Mouse (Mus musculus) cortical plate, adult 2 months (tissue): ENCODE measurements around the gene Gm10135. TPM values are rescaled to one million over a fixed set of nuclear protein-coding genes. Genes with fewer than 3 reads are reported as not detected.
A peak's percentile ranks its signal among the peaks of the same experiment; 100 is the strongest.

Experiments
- H3K27ac ChIP-seq: fragments of 200-500 bp; 2 replicates; pipeline ENCODE4 v1.5.1; 2012; ENCODE audit warnings: low read length, control low read depth, inconsistent platforms; ENCODE audit not compliant: insufficient read depth
- H3K4me1 ChIP-seq: fragments of 200-500 bp; 2 replicates; pipeline ENCODE4 v1.6.1; 2011; ENCODE audit warnings: low read length; ENCODE audit not compliant: control insufficient read depth, insufficient read depth
- H3K4me3 ChIP-seq: fragments of 200-500 bp; 2 replicates; pipeline ENCODE4 v1.5.1; 2011; ENCODE audit warnings: mild to moderate bottlenecking, low read length, control low read depth; ENCODE audit not compliant: insufficient read depth
- CTCF ChIP-seq: fragments of 200-500 bp; IDR thresholded peaks from 2 replicates; pipeline ENCODE4 v1.5.1; 2011; ENCODE audit warnings: mild to moderate bottlenecking, control low read depth, low read length; ENCODE audit not compliant: insufficient read depth; ENCODE audit errors: extremely low read depth
- POLR2A ChIP-seq: fragments of 200-500 bp; IDR thresholded peaks from 2 replicates; pipeline ENCODE4 v1.6.1; 2011; ENCODE audit warnings: mild to moderate bottlenecking, low read length, control low read depth; ENCODE audit not compliant: insufficient read depth; ENCODE audit errors: extremely low read depth
- polyA plus RNA-seq: library from polyadenylated mRNA; depleted of rRNA; stranded (reverse); fragments of >200 nt; gene quantifications from 2 replicates; pipeline ENCODE4 v1.2.3, GENCODE M21; 2012; rRNA removed

Gene Gm10135
- polyA plus RNA-seq, 1 experiment: not detected

DNA sequence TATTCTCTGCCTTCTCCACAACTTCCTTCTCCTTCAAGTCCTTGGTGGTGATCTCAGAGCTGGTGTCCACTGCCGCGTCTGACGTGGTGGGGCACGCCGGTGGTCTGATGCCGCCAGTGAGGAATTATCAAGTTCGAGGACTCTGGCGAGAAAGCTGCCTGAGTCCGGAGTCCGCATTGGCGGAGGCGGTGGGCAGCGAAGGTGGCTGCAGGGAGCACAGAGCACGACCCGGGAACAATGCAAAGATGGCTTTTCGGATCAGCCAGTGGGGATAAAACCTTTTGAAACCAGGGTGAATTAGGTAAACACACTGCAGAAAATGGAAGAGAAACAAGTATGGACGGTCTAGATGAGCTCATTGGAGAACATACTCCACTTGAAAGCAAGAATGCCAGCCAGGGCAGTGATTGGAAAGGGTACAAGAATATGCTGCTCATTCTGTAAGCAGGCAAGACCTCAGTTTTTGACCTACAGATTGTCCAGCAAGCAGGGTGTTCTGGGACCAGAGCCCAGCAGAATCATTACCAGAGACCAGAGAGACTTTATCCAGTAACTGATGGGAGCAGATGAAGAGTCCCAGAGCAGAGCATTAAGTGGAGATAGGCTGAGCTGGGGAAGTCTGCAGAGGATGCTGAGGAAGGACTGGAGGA, 41.4 kb downstream of the Gm10135 start:
- no peak overlapping the region for H3K4me3 ChIP-seq
- H3K4me1 ChIP-seq: peaks cover 1% of the 10 kb centered on the region; the same call in 1 of the 2 replicates
- no peak overlapping the region for H3K27ac ChIP-seq
- TF ChIP-seq POLR2A: no peak
- no peak for TF ChIP-seq CTCF

DNA sequence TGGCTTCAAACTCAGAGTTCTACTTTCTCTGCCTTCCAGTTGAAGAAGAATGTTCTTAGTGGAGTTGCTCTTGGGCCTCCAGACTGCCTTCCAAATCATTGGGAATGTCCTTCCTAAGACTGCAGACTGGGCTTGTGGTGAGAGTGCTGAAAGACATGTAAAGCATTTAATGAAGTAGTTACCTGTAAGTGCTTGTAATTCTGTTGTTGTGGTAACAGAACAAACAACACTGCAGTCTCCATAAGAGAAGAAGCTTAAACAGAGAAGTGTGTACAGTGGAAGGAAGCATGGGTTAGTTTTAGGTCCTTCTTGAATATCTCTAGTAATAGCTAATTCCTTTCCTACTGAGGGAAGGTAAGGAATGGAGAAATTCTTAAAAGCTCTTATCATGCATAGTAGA, 47.4 kb downstream of the Gm10135 start:
- TF ChIP-seq POLR2A (no peak), CTCF (no peak)
- peaks cover 6% of the 10 kb centered on the region for H3K4me1 ChIP-seq
- no peak overlapping the region for H3K27ac ChIP-seq
- no peak overlapping the region for H3K4me3 ChIP-seq

DNA sequence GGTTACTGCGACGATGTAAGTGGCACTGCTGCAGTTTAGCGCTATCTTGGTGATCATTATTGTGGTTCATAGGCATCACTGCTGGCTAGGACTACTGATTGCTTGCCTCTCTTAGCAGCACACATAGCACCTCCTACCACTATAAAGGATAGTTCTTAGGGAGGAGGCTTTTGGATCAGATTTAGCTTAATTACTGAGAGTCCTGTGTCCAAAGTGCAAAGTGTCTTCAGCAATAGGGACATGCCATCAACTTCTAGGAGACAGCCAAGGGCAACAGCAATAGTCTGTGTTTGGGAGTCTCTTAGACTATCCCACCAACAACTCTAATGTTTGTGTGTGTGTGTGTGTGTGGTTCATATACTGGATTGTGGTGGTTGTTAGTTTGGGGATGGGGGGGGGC, 51.7 kb downstream of the Gm10135 start:
- TF ChIP-seq CTCF (no peak), POLR2A (no peak)
- Histone ChIP-seq H3K27ac (no peak overlapping the region), H3K4me3 (no peak overlapping the region), H3K4me1 (peaks cover 5% of the 10 kb centered on the region)

DNA sequence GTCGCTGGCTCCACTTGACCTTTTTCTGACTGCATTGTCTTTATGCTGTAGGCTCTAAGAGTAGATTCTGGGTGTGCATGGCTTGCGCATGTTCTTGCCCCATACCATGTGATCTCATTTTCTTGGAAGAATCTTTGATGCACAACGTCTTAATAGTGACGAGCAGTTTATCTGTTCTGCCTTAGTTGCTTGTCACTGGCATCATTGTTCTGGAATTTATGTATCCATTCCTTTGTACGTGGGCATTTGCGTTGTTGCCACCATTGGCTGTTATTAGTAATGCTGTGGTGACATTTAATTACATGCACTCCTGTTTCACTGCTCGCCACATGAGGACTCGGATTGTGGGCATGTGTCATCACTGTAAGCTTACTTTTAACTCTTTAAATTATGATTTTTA, 53.3 kb downstream of the Gm10135 start:
- TF ChIP-seq CTCF (no peak), POLR2A (no peak)
- H3K4me3 ChIP-seq: no peak overlapping the region
- H3K27ac ChIP-seq: no peak overlapping the region
- peaks cover 8% of the 10 kb centered on the region for H3K4me1 ChIP-seq

DNA sequence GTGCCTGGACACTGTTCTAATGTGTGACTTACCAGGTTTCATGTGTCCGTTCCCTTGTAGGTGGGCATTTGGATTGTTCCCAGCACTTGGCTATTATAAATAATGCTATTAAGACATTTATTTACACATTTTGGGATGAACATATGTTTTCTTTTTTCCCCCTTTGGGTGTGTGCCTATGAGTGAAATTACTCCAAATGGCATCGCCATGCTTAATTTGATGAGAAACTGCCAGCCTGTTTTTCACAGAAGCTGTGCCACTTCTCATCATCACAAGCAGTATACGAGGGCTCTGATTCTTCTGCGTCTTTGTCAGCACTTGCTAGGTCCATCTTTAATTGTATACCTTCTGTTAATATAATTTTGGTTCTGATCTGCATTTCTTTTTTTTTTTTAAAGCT, 54.1 kb downstream of the Gm10135 start:
- peaks cover 11% of the 10 kb centered on the region for H3K4me1 ChIP-seq
- no peak overlapping the region for H3K27ac ChIP-seq
- TF ChIP-seq POLR2A: no peak
- no peak for TF ChIP-seq CTCF
- H3K4me3 ChIP-seq: no peak overlapping the region

DNA sequence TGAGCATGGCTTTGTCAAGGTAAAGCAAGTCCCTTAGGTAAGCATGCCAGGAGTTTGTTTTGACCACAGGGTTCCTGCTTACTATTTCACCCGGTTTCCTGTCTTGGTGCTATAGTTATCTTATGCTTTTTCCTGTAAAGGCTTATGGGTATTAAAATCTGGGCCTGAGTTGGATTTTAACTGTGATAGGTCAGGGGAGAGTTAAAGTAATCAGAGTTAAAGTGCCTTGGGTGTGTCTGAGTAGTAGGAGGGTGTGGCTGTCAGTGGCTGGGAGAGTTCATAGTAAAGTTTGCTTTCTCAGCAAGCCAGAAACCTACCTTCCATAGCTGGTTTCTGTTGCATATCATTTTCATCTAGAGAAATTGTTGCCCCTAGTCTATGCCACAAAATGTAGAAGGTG, 57.7 kb downstream of the Gm10135 start:
- H3K4me3 ChIP-seq: no peak overlapping the region
- TF ChIP-seq CTCF (no peak), POLR2A (no peak)
- H3K27ac ChIP-seq: no peak overlapping the region
- peaks cover 8% of the 10 kb centered on the region for H3K4me1 ChIP-seq

DNA sequence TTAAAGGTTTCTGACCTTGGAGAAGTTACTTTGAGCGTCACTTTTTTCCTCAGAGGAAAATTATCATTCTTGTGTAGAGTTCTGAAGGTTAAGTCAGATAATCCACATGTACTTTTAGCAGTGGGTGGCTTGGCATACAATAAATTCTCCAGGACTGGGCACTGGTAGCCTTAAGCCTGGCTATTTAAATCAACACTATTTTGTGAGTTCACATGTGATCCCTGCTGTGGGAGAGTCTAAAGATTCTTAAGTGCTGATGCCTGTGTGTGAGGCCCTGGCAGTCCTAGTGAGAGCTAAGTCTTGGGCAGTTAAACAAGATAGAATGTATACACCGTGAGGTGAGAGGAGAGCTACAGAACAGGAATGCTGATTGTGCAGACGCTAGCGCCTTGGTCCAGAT, 58.5 kb downstream of the Gm10135 start:
- TF ChIP-seq POLR2A (no peak), CTCF (no peak)
- peaks cover 8% of the 10 kb centered on the region for H3K4me1 ChIP-seq
- peak overlapping the region; percentile 5; the same call in 1 of the 2 replicates for H3K4me3 ChIP-seq
- no peak overlapping the region for H3K27ac ChIP-seq

Other genes with a start within 250 kb of the Gm10135 start
- 0.13 and 0.21 TPM in 2 replicates for gene Txk, start 221.9 kb downstream of the Gm10135 start, polyA plus RNA-seq
- gene Tec, start 106.2 kb downstream of the Gm10135 start, polyA plus RNA-seq: 2.0 TPM in 2 replicates
- gene Slain2, start 60.4 kb downstream of the Gm10135 start, polyA plus RNA-seq: 12.9 and 14.7 TPM in 2 replicates
- gene Slc10a4, start 32.2 kb upstream of the Gm10135 start, polyA plus RNA-seq: 0.25 and 1.3 TPM in 2 replicates